Mouse (Mus musculus) forebrain, embryonic 10.5 days (tissue): ENCODE measurements around the gene Catsper3. TPM values are rescaled to one million over a fixed set of nuclear protein-coding genes. Genes with fewer than 3 reads are reported as not detected.

ENCODE experiments used
- DNase-seq: peaks from one replicate; pipeline ENCODE4 v3.0.0-alpha.2; 2017; ENCODE audit warnings: low spot score; ENCODE audit errors: extremely low spot score
- H3K27ac ChIP-seq: fragments of 300-500 bp; sonication (generic); 2 replicates; pipeline ENCODE4 v1.5.1; 2016; ENCODE audit warnings: mild to moderate bottlenecking
- H3K27me3 ChIP-seq: fragments of 300-500 bp; sonication (generic); 2 replicates; pipeline ENCODE4 v1.6.1; 2016; ENCODE audit warnings: mild to moderate bottlenecking; ENCODE audit not compliant: poor library complexity, severe bottlenecking
- H3K36me3 ChIP-seq: fragments of 300-500 bp; sonication (generic); replicated peaks from 2 replicates; pipeline ENCODE4 v1.6.1; 2016; ENCODE audit warnings: mild to moderate bottlenecking, moderate library complexity
- H3K4me1 ChIP-seq: fragments of 300-500 bp; sonication (generic); 2 replicates; pipeline ENCODE4 v1.6.1; 2016
- H3K4me3 ChIP-seq: fragments of 300-500 bp; sonication (generic); 2 replicates; pipeline ENCODE4 v1.5.1; 2016; ENCODE audit warnings: mild to moderate bottlenecking, moderate library complexity
- H3K9me3 ChIP-seq: fragments of 300-500 bp; sonication (generic); 2 replicates; pipeline ENCODE4 v1.6.1; 2016; ENCODE audit warnings: mild to moderate bottlenecking, moderate library complexity
- WGBS: fragments of 180-500 bp; shearing (Covaris S2); methylation state at CpG from one replicate; pipeline ENCODE4 v1.1.7; 2016; 5-methylcytosine and 5-hydroxymethylcytosine counted together
- polyA plus RNA-seq: library from polyadenylated mRNA; unstranded; fragments of >200 nt; fragmentation: Nextera tagmentation; extraction: Ambion mirVana; gene quantifications from 2 replicates; pipeline ENCODE4 v1.2.1, GENCODE M21; 2016

The Catsper3 gene
- polyA plus RNA-seq, 1 experiment from 2014 or later = 0.11 TPM

- Histone ChIP-seq H3K27ac (no peak overlapping the region), H3K4me3 (no peak overlapping the region)
- 75% methylated on average over 7 of the region's 7 CpGs for WGBS
Measured at GRCm38 (mm10) chr13:55809041-55809623, 24.8 kb downstream of the Catsper3 start.

GRCm38 (mm10) chr13:55809707-55810106, 25.3 kb downstream of the Catsper3 start:
- no peak for DNase-seq
- Histone ChIP-seq H3K4me3 (no peak overlapping the region), H3K9me3 (no peaks in the 10 kb centered on the region), H3K36me3 (no peaks in the 10 kb centered on the region), H3K27ac (no peak overlapping the region), H3K27me3 (peaks cover 5% of the 10 kb centered on the region; the same call in 1 of the 2 replicates), H3K4me1 (peaks cover 5% of the 10 kb centered on the region; the same call in 1 of the 2 replicates)
- WGBS = 94% methylated on average over 10 of the region's 10 CpGs

More at GRCm38 (mm10) chr13:55809041-55809623, 24.8 kb downstream of the Catsper3 start:
- DNase-seq = no peak
- H3K9me3 ChIP-seq = no peaks in the 10 kb centered on the region
- H3K4me1 ChIP-seq = peaks cover 5% of the 10 kb centered on the region; the same call in 1 of the 2 replicates
- peaks cover 5% of the 10 kb centered on the region; the same call in 1 of the 2 replicates for H3K27me3 ChIP-seq
- H3K36me3 ChIP-seq = no peaks in the 10 kb centered on the region

GRCm38 (mm10) chr13:55810947-55811346, 26.6 kb downstream of the Catsper3 start:
- peaks cover 5% of the 10 kb centered on the region; the same call in 1 of the 2 replicates for H3K27me3 ChIP-seq
- H3K9me3 ChIP-seq = no peaks in the 10 kb centered on the region
- no peaks in the 10 kb centered on the region for H3K36me3 ChIP-seq
- WGBS = 77% methylated on average over 5 of the region's 5 CpGs
- H3K27ac ChIP-seq = no peak overlapping the region
- H3K4me3 ChIP-seq = no peak overlapping the region
- DNase-seq = no peak
- peaks cover 5% of the 10 kb centered on the region; the same call in 1 of the 2 replicates for H3K4me1 ChIP-seq

- 59% methylated on average over 5 of the region's 5 CpGs for WGBS
- Histone ChIP-seq H3K36me3 (no peaks in the 10 kb centered on the region), H3K4me1 (peaks cover 5% of the 10 kb centered on the region; the same call in 1 of the 2 replicates), H3K27me3 (peaks cover 21% of the 10 kb centered on the region), H3K4me3 (no peak overlapping the region), H3K9me3 (no peaks in the 10 kb centered on the region), H3K27ac (no peak overlapping the region)
- DNase-seq = no peak
Measured at GRCm38 (mm10) chr13:55813490-55814016, 29.2 kb downstream of the Catsper3 start.

GRCm38 (mm10) chr13:55814834-55815233, 30.5 kb downstream of the Catsper3 start:
- DNase-seq = no peak
- peaks cover 25% of the 10 kb centered on the region for H3K27me3 ChIP-seq
- H3K9me3 ChIP-seq = no peaks in the 10 kb centered on the region
- WGBS = 84% methylated on average over 6 of the region's 6 CpGs
- no peak overlapping the region for H3K27ac ChIP-seq
- no peak overlapping the region for H3K4me3 ChIP-seq
- peaks cover 5% of the 10 kb centered on the region for H3K4me1 ChIP-seq
- no peaks in the 10 kb centered on the region for H3K36me3 ChIP-seq

GRCm38 (mm10) chr13:55822499-55822898, 38.1 kb downstream of the Catsper3 start:
- peaks cover 89% of the 10 kb centered on the region for H3K27me3 ChIP-seq
- no peaks in the 10 kb centered on the region for H3K36me3 ChIP-seq
- no peak overlapping the region for H3K27ac ChIP-seq
- 57% methylated on average over 5 of the region's 5 CpGs for WGBS
- H3K4me1 ChIP-seq = peaks cover 13% of the 10 kb centered on the region
- H3K4me3 ChIP-seq = no peak overlapping the region
- H3K9me3 ChIP-seq = no peaks in the 10 kb centered on the region
- DNase-seq = no peak

- Histone ChIP-seq H3K9me3 (no peaks in the 10 kb centered on the region), H3K4me1 (peaks cover 24% of the 10 kb centered on the region), H3K27ac (no peak overlapping the region), H3K4me3 (no peak overlapping the region), H3K27me3 (peaks cover 96% of the 10 kb centered on the region), H3K36me3 (no peaks in the 10 kb centered on the region)
- DNase-seq = no peak
- 9% methylated on average over 10 of the region's 10 CpGs for WGBS
Measured at GRCm38 (mm10) chr13:55824151-55824945, 40.0 kb downstream of the Catsper3 start.

- no peak overlapping the region for H3K27ac ChIP-seq
- peak; percentile 57 for DNase-seq
- WGBS = 2% methylated on average over 32 of the region's 32 CpGs
- no peaks in the 10 kb centered on the region for H3K36me3 ChIP-seq
- peaks cover 100% of the 10 kb centered on the region for H3K27me3 ChIP-seq
- peaks cover 29% of the 10 kb centered on the region for H3K4me1 ChIP-seq
- no peaks in the 10 kb centered on the region for H3K9me3 ChIP-seq
- H3K4me3 ChIP-seq = peak overlapping the region; percentile 23
Measured at GRCm38 (mm10) chr13:55825245-55825681, 40.9 kb downstream of the Catsper3 start.

- H3K36me3 ChIP-seq = no peaks in the 10 kb centered on the region
- peak; percentile 58 for DNase-seq
- no peaks in the 10 kb centered on the region for H3K9me3 ChIP-seq
- H3K4me1 ChIP-seq = peaks cover 38% of the 10 kb centered on the region
- peaks cover 100% of the 10 kb centered on the region for H3K27me3 ChIP-seq
- under 1% methylated on average over 56 of the region's 56 CpGs for WGBS
- H3K27ac ChIP-seq = no peak overlapping the region
- no peak overlapping the region; the same call in 1 of the 2 replicates for H3K4me3 ChIP-seq
Measured at GRCm38 (mm10) chr13:55826008-55826671, 41.8 kb downstream of the Catsper3 start.

GRCm38 (mm10) chr13:55826796-55827678, 42.7 kb downstream of the Catsper3 start:
- Histone ChIP-seq H3K27me3 (peaks cover 100% of the 10 kb centered on the region), H3K9me3 (no peaks in the 10 kb centered on the region), H3K36me3 (no peaks in the 10 kb centered on the region), H3K27ac (no peak overlapping the region), H3K4me3 (no peak overlapping the region), H3K4me1 (peaks cover 47% of the 10 kb centered on the region)
- DNase-seq = no peak
- WGBS = 4% methylated on average over 13 of the region's 13 CpGs

- Histone ChIP-seq H3K4me3 (peak overlapping the region; percentile 33; the same call in 1 of the 2 replicates), H3K4me1 (peaks cover 52% of the 10 kb centered on the region), H3K9me3 (no peaks in the 10 kb centered on the region), H3K27me3 (peaks cover 100% of the 10 kb centered on the region), H3K27ac (no peak overlapping the region), H3K36me3 (no peaks in the 10 kb centered on the region)
- DNase-seq = peak; percentile 55
- 0% methylated on average over 6 of the region's 6 CpGs for WGBS
Measured at GRCm38 (mm10) chr13:55827679-55828140, 43.3 kb downstream of the Catsper3 start.
